Mouse (Mus musculus) heart, adult 8-10 months (tissue): ENCODE measurements around the gene Tusc2. TPM values are rescaled to one million over a fixed set of nuclear protein-coding genes. Genes with fewer than 3 reads are reported as not detected.

Experiments used
- DNase-seq: peaks from one replicate; pipeline ENCODE4 v3.0.0; 2022; ENCODE audit warnings: low spot score
- total RNA-seq, 4 experiments: library from RNA; stranded (reverse); gene quantifications; 2 replicates each; pipeline ENCODE4 v1.2.4; 2022

The Tusc2 gene
- total RNA-seq: 10 to 100 TPM; 40.0 to 46.9 (median 40.2) TPM

- DNase-seq: peak; percentile 98
Observed at GRCm38 (mm10) chr9:107563029-107563581, at the start of gene Tusc2. TSS of gene Tusc2 (plus strand) at chr9:107563255.

GRCm38 (mm10) chr9:107514303-107514955 lies 48.6 kb upstream of the Tusc2 start:
- DNase-seq: peak; percentile 74

GRCm38 (mm10) chr9:107520331-107520730 lies 42.7 kb upstream of the Tusc2 start:
- DNase-seq: no peak

GRCm38 (mm10) chr9:107521190-107521589 lies 41.9 kb upstream of the Tusc2 start:
- DNase-seq: no peak

- DNase-seq: no peak
Observed at GRCm38 (mm10) chr9:107521711-107522399, 41.2 kb upstream of the Tusc2 start.

- DNase-seq: no peak
Observed at GRCm38 (mm10) chr9:107522400-107522711, 40.7 kb upstream of the Tusc2 start.

GRCm38 (mm10) chr9:107526198-107527026 lies 36.6 kb upstream of the Tusc2 start:
- no peak for DNase-seq

- peak; percentile 96 for DNase-seq
Observed at GRCm38 (mm10) chr9:107533791-107534407, 29.2 kb upstream of the Tusc2 start, which contains the start of gene Tmem115. TSS of gene Tmem115 (plus strand) at chr9:107533945.

- no peak for DNase-seq
Observed at GRCm38 (mm10) chr9:107534408-107535202, 28.4 kb upstream of the Tusc2 start.

- no peak for DNase-seq
Observed at GRCm38 (mm10) chr9:107538231-107538630, 24.8 kb upstream of the Tusc2 start.

- no peak for DNase-seq
Observed at GRCm38 (mm10) chr9:107538711-107539110, 24.3 kb upstream of the Tusc2 start.

- no peak for DNase-seq
Observed at GRCm38 (mm10) chr9:107539940-107540339, 23.1 kb upstream of the Tusc2 start.

- no peak for DNase-seq
Observed at GRCm38 (mm10) chr9:107540420-107540819, 22.6 kb upstream of the Tusc2 start.

- DNase-seq: no peak
Observed at GRCm38 (mm10) chr9:107541005-107541404, 22.1 kb upstream of the Tusc2 start.

GRCm38 (mm10) chr9:107541474-107542351 lies 21.3 kb upstream of the Tusc2 start, which contains the start of the genes Cyb561d2 and Nprl2:
TSS of gene Cyb561d2 (minus strand) at chr9:107542193.
TSS of gene Nprl2 (plus strand) at chr9:107542226.
- peak; percentile 94 for DNase-seq

GRCm38 (mm10) chr9:107542352-107542686 lies 20.7 kb upstream of the Tusc2 start:
- no peak for DNase-seq

GRCm38 (mm10) chr9:107542721-107543120 lies 20.3 kb upstream of the Tusc2 start:
- no peak for DNase-seq

- DNase-seq: no peak
Observed at GRCm38 (mm10) chr9:107543299-107543698, 19.8 kb upstream of the Tusc2 start.

GRCm38 (mm10) chr9:107544196-107544700 lies 18.8 kb upstream of the Tusc2 start:
- DNase-seq: no peak

GRCm38 (mm10) chr9:107544729-107545128 lies 18.3 kb upstream of the Tusc2 start:
- DNase-seq: no peak
